Mouse (Mus musculus): ENCODE results near the gene Erc1. TPM values are rescaled to one million over a fixed set of nuclear protein-coding genes. Genes with fewer than 3 reads are reported as not detected.

The Erc1 gene
- polyA plus RNA-seq, 1 experiment from 2014 or later: 6.5 TPM

GRCm38 (mm10) chr6:119740541-119740940 lies 107.4 kb downstream of the Erc1 start:
- TF ChIP-seq EP300 (optimal IDR thresholded peaks at IDR 0.05) (no peak), CTCF (IDR thresholded peaks at IDR 0.05; ENCODE audit: low read depth) (no peak)
- no peaks in the 10 kb centered on the region for H3K27me3 ChIP-seq (ENCODE audit: control insufficient read depth, insufficient read depth, low read length)
- WGBS: 76% methylated on average over 3 of the region's 3 CpGs
- no peak overlapping the region for H3K4me3 ChIP-seq (ENCODE audit: low read depth, low read length)
- no peaks in the 10 kb centered on the region for H3K4me1 ChIP-seq (replicated peaks; ENCODE audit: control insufficient read depth, insufficient read depth)
- no peak overlapping the region for H3K4me2 ChIP-seq (replicated peaks; ENCODE audit: low read depth)
- H3K27ac ChIP-seq (replicated peaks): no peak overlapping the region
- ATAC-seq (ENCODE audit: low FRiP score, low TSS enrichment) (no peak), DNase-seq (ENCODE audit: low spot score) (no peak)
- no peaks in the 10 kb centered on the region for H3K36me3 ChIP-seq (ENCODE audit: control insufficient read depth, insufficient read depth, low read length)
- no peak overlapping the region for H3K9ac ChIP-seq (ENCODE audit: low read length)
- H3K9me3 ChIP-seq (ENCODE audit: control insufficient read depth, low read length): no peaks in the 10 kb centered on the region

GRCm38 (mm10) chr6:119738638-119739375 lies 109.2 kb downstream of the Erc1 start:
- 76% methylated on average over 4 of the region's 4 CpGs for WGBS
- ATAC-seq (ENCODE audit: low FRiP score, low TSS enrichment): no peak
- no peak for TF ChIP-seq CTCF (IDR thresholded peaks at IDR 0.05; ENCODE audit: low read depth)
- no peak for TF ChIP-seq EP300 (optimal IDR thresholded peaks at IDR 0.05)

GRCm38 (mm10) chr6:119737716-119738115 lies 110.3 kb downstream of the Erc1 start:
- no peaks in the 10 kb centered on the region for H3K36me3 ChIP-seq (ENCODE audit: control insufficient read depth, insufficient read depth, low read length)
- H3K4me1 ChIP-seq (replicated peaks; ENCODE audit: control insufficient read depth, insufficient read depth): no peaks in the 10 kb centered on the region
- no peaks in the 10 kb centered on the region for H3K9me3 ChIP-seq (ENCODE audit: control insufficient read depth, low read length)
- H3K27me3 ChIP-seq (ENCODE audit: control insufficient read depth, insufficient read depth, low read length): no peaks in the 10 kb centered on the region
- ATAC-seq (ENCODE audit: low FRiP score, low TSS enrichment): no peak
- H3K4me2 ChIP-seq (replicated peaks; ENCODE audit: low read depth): no peak overlapping the region
- DNase-seq (ENCODE audit: low spot score): no peak
- H3K9ac ChIP-seq (ENCODE audit: low read length): no peak overlapping the region
- WGBS: 94% methylated on average over 4 of the region's 4 CpGs
- no peak overlapping the region for H3K4me3 ChIP-seq (ENCODE audit: low read depth, low read length)
- H3K27ac ChIP-seq (replicated peaks): no peak overlapping the region
- TF ChIP-seq CTCF (IDR thresholded peaks at IDR 0.05; ENCODE audit: low read depth): no peak
- no peak for TF ChIP-seq EP300 (optimal IDR thresholded peaks at IDR 0.05)

More at GRCm38 (mm10) chr6:119738638-119739375, 109.2 kb downstream of the Erc1 start:
- H3K36me3 ChIP-seq (ENCODE audit: control insufficient read depth, insufficient read depth, low read length): no peaks in the 10 kb centered on the region
- H3K9ac ChIP-seq (ENCODE audit: low read length): no peak overlapping the region
- no peak overlapping the region for H3K4me3 ChIP-seq (ENCODE audit: low read depth, low read length)
- H3K4me1 ChIP-seq (replicated peaks; ENCODE audit: control insufficient read depth, insufficient read depth): no peaks in the 10 kb centered on the region
- H3K4me2 ChIP-seq (replicated peaks; ENCODE audit: low read depth): no peak overlapping the region
- no peak overlapping the region for H3K27ac ChIP-seq (replicated peaks)
- no peaks in the 10 kb centered on the region for H3K27me3 ChIP-seq (ENCODE audit: control insufficient read depth, insufficient read depth, low read length)
- H3K9me3 ChIP-seq (ENCODE audit: control insufficient read depth, low read length): no peaks in the 10 kb centered on the region
- no peak for DNase-seq (ENCODE audit: low spot score)

- ATAC-seq (ENCODE audit: low FRiP score, low TSS enrichment): no peak
- Histone ChIP-seq H3K27ac (replicated peaks) (no peak overlapping the region), H3K4me1 (replicated peaks; ENCODE audit: control insufficient read depth, insufficient read depth) (no peaks in the 10 kb centered on the region), H3K9me3 (ENCODE audit: control insufficient read depth, low read length) (no peaks in the 10 kb centered on the region), H3K36me3 (ENCODE audit: control insufficient read depth, insufficient read depth, low read length) (no peaks in the 10 kb centered on the region), H3K4me2 (replicated peaks; ENCODE audit: low read depth) (no peak overlapping the region), H3K4me3 (ENCODE audit: low read depth, low read length) (no peak overlapping the region), H3K9ac (ENCODE audit: low read length) (no peak overlapping the region), H3K27me3 (ENCODE audit: control insufficient read depth, insufficient read depth, low read length) (no peaks in the 10 kb centered on the region)
- no peak for TF ChIP-seq CTCF (IDR thresholded peaks at IDR 0.05; ENCODE audit: low read depth)
- TF ChIP-seq EP300 (optimal IDR thresholded peaks at IDR 0.05): no peak
- no peak for DNase-seq (ENCODE audit: low spot score)
- 70% methylated on average over 2 of the region's 2 CpGs for WGBS
These were observed 112.0 kb downstream of the Erc1 start for GRCm38 (mm10) chr6:119735937-119736336.

- WGBS: 89% methylated on average over 2 of the region's 2 CpGs
- H3K9ac ChIP-seq (ENCODE audit: low read length): no peak overlapping the region
- DNase-seq (ENCODE audit: low spot score) (no peak), ATAC-seq (ENCODE audit: low FRiP score, low TSS enrichment) (no peak)
- H3K9me3 ChIP-seq (ENCODE audit: control insufficient read depth, low read length): no peaks in the 10 kb centered on the region
- no peak for TF ChIP-seq CTCF (IDR thresholded peaks at IDR 0.05; ENCODE audit: low read depth)
- TF ChIP-seq EP300 (optimal IDR thresholded peaks at IDR 0.05): no peak
- H3K27ac ChIP-seq (replicated peaks): no peak overlapping the region
- no peak overlapping the region for H3K4me2 ChIP-seq (replicated peaks; ENCODE audit: low read depth)
- no peaks in the 10 kb centered on the region for H3K4me1 ChIP-seq (replicated peaks; ENCODE audit: control insufficient read depth, insufficient read depth)
- H3K27me3 ChIP-seq (ENCODE audit: control insufficient read depth, insufficient read depth, low read length): no peaks in the 10 kb centered on the region
- no peaks in the 10 kb centered on the region for H3K36me3 ChIP-seq (ENCODE audit: control insufficient read depth, insufficient read depth, low read length)
- H3K4me3 ChIP-seq (ENCODE audit: low read depth, low read length): no peak overlapping the region
These were observed 116.8 kb downstream of the Erc1 start for GRCm38 (mm10) chr6:119731155-119731554.

- Histone ChIP-seq H3K27me3 (ENCODE audit: control insufficient read depth, insufficient read depth, low read length) (no peaks in the 10 kb centered on the region), H3K27ac (replicated peaks) (no peak overlapping the region), H3K9ac (ENCODE audit: low read length) (no peak overlapping the region), H3K36me3 (ENCODE audit: control insufficient read depth, insufficient read depth, low read length) (no peaks in the 10 kb centered on the region; the same call in 1 of the 2 replicates), H3K4me2 (replicated peaks; ENCODE audit: low read depth) (no peak overlapping the region), H3K4me1 (replicated peaks; ENCODE audit: control insufficient read depth, insufficient read depth) (no peaks in the 10 kb centered on the region), H3K9me3 (ENCODE audit: control insufficient read depth, low read length) (no peaks in the 10 kb centered on the region), H3K4me3 (ENCODE audit: low read depth, low read length) (no peak overlapping the region)
- 90% methylated on average over 2 of the region's 2 CpGs for WGBS
- TF ChIP-seq CTCF (IDR thresholded peaks at IDR 0.05; ENCODE audit: low read depth) (no peak), EP300 (optimal IDR thresholded peaks at IDR 0.05) (no peak)
- DNase-seq (ENCODE audit: low spot score): no peak
- ATAC-seq (ENCODE audit: low FRiP score, low TSS enrichment): no peak
These were observed 132.7 kb downstream of the Erc1 start for GRCm38 (mm10) chr6:119715234-119715633.

All from stomach, postnatal 0 days (tissue).